Mouse (Mus musculus): ENCODE results near the gene Rdh7. TPM values are rescaled to one million over a fixed set of nuclear protein-coding genes. Genes with fewer than 3 reads are reported as not detected.

Gene Rdh7
- polyA plus RNA-seq (2017; shearing (Covaris generic)): 0.40 TPM

DNA sequence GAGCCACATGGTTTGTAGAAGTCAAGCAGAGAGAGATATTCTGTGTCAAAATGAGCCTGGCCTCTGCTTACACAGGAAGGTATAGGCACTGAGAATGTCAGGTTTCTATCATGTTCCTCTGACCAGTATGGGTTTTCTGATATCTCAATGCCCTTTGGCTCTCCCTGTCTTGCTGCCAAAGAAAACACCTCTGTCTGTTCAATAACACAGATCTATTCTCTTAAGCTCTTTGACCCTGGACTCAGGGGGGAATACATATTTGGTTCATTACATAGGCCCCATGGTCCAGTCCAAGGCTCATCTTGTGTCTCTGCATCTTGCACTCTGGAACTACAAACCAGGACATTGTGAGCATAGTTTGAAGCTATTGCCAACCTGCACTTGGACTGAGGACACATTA lies at the start of gene Rdh7:
TSS of gene Rdh7 (minus strand) at position 213 of the 400 bp plus-strand sequence.

DNA sequence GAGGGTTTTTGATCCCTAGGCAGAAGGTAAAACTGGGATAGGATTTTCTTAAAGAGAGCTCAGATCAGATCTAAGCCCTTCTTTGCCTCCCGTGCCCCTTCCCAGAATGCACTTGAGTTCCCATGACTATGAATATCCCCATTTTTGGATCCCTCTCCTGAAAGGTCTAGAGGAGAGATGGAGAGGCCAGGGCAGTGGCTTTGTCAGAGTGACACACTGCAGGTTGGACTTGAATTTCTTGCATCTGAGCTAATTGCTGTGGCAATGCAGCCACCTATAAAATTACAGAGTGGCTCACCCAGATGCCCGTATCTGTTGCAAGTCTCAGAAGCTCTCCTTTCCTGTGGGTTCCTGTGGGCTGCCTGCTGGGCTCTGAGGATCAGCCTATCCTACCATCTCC lies 9.6 kb upstream of the Rdh7 start, which contains the start of gene Sdr9c7:
TSS of gene Sdr9c7 (plus strand) at position 301 of the 400 bp plus-strand sequence.

DNA sequence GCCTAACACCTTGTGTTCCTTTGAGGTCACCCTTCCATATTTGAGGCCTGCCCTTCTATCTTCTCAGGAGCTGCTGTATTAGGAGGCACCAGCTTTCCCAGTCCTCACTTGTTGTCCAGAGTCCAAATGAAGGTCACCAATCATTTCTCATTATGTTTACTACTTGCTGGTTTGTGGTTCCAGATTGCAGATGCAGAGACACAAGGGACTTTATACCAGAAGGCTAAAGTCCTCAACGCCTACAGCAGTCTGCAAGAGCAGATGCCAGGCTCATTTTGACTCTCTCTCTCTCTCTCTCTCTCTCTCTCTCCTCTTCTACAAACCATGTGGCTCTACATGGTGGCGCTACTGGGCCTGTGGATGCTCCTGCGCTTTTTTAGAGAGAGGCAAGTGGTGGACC lies 22.4 kb downstream of the Rdh7 start, which contains the start of gene Rdh16f2:
TSS of gene Rdh16f2 (plus strand) at position 243 of the 400 bp plus-strand sequence.

DNA sequence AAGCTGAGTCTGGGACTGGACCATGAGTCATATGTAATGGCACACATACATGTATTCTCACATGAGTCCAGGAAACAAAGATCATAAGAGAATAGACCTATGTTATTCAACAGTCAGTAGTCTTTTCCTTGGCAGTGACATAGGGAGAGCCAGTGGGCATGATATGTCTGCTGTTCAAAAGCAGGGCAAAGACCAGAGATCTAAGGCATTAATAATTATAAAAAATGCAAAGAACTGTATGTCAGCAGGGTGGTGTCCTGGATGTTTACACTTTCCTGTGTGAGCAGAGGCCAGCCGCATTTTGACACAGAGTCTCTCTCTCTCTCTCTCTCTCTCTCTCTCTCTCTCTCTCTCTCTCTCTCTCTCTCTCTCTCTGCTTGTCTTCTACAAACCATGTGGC lies 39.0 kb downstream of the Rdh7 start, which contains the start of gene Rdh19:
TSS of gene Rdh19 (plus strand) at position 301 of the 400 bp plus-strand sequence.

Other genes starting within 250 kb of the Rdh7 start
- gene Stat6, start 245.8 kb downstream of the Rdh7 start, polyA plus RNA-seq (2017; shearing (Covaris generic)): 259 TPM
- 9.7 TPM for gene Nemp1, start 221.9 kb downstream of the Rdh7 start, polyA plus RNA-seq (2017; shearing (Covaris generic))
- gene Nab2, start 220.2 kb downstream of the Rdh7 start, polyA plus RNA-seq (2017; shearing (Covaris generic)): 29.2 TPM
- gene Myo1a, start 183.6 kb downstream of the Rdh7 start, polyA plus RNA-seq (2017; shearing (Covaris generic)): 0.40 TPM
- gene Tac2, start 164.3 kb downstream of the Rdh7 start, polyA plus RNA-seq (2017; shearing (Covaris generic)): not detected
- 0.44 TPM for gene Zbtb39, start 149.3 kb downstream of the Rdh7 start, polyA plus RNA-seq (2017; shearing (Covaris generic))
- not detected for gene Gpr182, start 137.1 kb downstream of the Rdh7 start, polyA plus RNA-seq (2017; shearing (Covaris generic))
- 0.18 TPM for gene Rdh1, start 129.1 kb downstream of the Rdh7 start, polyA plus RNA-seq (2017; shearing (Covaris generic))
- not detected for gene Rdh16f1, start 129.0 kb downstream of the Rdh7 start, polyA plus RNA-seq (2017; shearing (Covaris generic))
- 0.57 TPM for gene Rdh9, start 112.4 kb downstream of the Rdh7 start, polyA plus RNA-seq (2017; shearing (Covaris generic))
- 0.26 TPM for gene Rdh16, start 87.7 kb downstream of the Rdh7 start, polyA plus RNA-seq (2017; shearing (Covaris generic))
- gene Rdh19, start 38.9 kb downstream of the Rdh7 start, polyA plus RNA-seq (2017; shearing (Covaris generic)): not detected
- gene Rdh16f2, start 22.3 kb downstream of the Rdh7 start, polyA plus RNA-seq (2017; shearing (Covaris generic)): not detected
- not detected for gene Sdr9c7, start 9.7 kb upstream of the Rdh7 start, polyA plus RNA-seq (2017; shearing (Covaris generic))
- gene Hsd17b6, start 118.8 kb upstream of the Rdh7 start, polyA plus RNA-seq (2017; shearing (Covaris generic)): not detected
- 16.9 TPM for gene Prim1, start 126.4 kb upstream of the Rdh7 start, polyA plus RNA-seq (2017; shearing (Covaris generic))
- 411 TPM for gene Naca, start 146.8 kb upstream of the Rdh7 start, polyA plus RNA-seq (2017; shearing (Covaris generic))
- 185 TPM for gene Ptges3, start 170.1 kb upstream of the Rdh7 start, polyA plus RNA-seq (2017; shearing (Covaris generic))
- 1,063 TPM for gene Atp5b, start 194.5 kb upstream of the Rdh7 start, polyA plus RNA-seq (2017; shearing (Covaris generic))
- gene Baz2a, start 202.8 kb upstream of the Rdh7 start, polyA plus RNA-seq (2017; shearing (Covaris generic)): 47.7 TPM

Measured in effector memory CD4-positive, alpha-beta T cell, adult 7 months (primary cell).